Mouse (Mus musculus) embryo, embryonic 11.5 days (tissue): ENCODE data around the gene Ephx3.
"Not testable (repeated sequence)": the region's sequence is repeated elsewhere in the genome, so short reads cannot be mapped to it uniquely, and the experiment has no call there.

Experiments
- DNase-seq: peaks from one replicate; pipeline ENCODE4 v3.0.0-alpha.2; 2012; ENCODE audit warnings: low read depth, low spot score

Ephx3 gene

DNA sequence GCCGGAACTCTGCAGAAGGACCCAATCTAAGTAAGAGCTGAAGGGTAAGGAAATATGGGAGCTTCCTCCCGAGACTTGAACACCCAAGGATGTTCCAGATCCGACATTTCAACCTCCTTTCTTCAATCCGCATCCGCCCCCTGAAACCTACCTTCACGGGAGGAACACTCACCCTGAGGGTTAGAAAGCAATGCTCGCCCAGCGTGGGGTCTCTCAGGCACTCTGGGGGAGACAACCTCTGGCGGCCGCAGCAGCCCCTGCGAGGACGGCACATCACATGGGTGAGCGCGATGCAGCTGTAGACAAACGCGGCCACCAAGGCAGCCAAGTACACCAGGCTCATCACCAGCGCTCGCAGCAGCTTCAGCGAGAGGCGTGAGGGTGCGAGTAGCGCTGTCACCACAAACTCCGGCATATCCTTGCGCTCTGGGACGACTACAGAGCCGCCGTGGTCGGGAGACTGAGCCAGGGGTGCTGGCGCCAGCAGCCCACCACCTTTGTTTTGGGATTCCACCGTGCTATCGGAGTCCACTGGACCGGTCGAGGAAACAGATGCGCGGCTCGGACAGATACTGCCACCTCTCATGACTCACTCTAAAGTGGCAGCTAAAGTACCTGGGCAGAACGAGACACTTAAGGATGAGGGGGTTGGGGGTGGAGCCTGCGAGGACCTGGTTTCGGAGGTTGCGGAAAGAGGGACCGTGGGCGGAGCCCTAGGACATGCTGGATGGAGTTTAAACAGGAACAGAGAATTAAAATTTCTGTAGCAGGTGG, at the start of gene Ephx3:
TSS of gene Ephx3 (minus strand) at position 687 of the 774 bp plus-strand sequence.
- DNase-seq = no peak

DNA sequence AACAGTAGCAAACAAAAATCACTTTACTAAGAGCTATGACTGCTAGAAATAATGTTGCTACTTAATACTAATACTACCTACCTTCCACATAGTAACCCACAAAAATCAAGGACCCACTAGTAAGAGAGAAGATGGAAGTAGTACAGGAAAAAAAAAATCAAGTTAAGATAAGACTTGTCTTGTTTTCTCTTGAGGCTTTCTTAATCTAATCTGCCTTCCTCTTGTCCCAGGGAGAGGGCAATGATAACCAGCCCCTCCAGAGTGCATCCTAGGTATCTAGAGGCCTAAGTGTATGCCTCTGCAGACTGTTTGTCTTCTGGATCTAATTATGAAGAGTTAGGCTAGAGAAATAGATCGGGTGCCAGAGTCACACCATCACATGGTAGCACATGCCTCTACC, 49.2 kb upstream of the Ephx3 start:
- DNase-seq = no peak

DNA sequence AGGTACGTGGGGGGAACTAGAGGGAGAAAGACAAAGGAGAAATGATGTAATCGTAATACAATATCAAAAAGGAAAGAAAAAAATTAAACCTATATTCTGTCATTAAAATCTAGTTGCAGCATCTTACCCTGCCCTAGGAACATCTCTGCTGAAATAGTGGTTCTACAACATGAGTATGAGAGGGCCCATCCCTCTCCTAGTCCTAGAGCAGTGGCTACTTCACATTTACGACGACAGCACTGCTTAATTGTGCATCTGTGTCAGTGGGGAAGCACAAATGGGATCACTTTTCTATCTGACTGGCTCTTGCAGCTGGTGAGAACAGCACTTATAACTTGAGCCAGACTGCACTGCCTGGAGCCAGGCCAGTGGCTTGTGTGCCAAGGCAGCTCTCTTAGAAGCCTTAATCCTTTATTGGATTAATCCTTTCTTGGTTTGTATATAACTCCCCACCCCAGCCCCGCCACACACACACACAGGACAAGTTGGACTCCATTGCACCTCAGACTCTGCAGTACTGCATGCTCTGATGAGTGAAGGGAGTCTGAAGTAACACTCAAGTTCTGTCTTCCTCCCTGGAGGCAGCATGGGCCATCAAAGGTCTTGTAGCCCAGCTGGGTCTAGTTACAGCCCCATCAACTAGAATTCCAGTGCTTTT, 46.3 kb upstream of the Ephx3 start:
- DNase-seq = no peak

DNA sequence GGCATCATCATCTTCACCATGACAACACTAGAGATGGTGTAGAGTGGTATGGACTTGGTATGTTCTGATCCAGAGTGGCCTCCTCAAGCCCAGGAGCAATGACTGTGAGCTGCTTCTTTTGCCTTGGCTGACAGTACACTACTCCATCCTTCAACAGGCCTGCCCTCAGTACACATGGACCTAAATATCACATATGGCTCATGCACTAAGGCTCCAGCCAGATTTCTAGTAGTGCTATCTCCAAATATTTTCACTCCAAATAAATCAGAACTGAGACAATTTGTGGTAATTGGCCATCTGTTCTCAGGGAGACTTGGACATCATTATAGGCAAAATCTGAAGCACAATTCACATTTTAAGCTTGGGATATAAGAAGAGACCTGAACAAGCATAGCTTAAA, 43.8 kb upstream of the Ephx3 start:
- no peak for DNase-seq

DNA sequence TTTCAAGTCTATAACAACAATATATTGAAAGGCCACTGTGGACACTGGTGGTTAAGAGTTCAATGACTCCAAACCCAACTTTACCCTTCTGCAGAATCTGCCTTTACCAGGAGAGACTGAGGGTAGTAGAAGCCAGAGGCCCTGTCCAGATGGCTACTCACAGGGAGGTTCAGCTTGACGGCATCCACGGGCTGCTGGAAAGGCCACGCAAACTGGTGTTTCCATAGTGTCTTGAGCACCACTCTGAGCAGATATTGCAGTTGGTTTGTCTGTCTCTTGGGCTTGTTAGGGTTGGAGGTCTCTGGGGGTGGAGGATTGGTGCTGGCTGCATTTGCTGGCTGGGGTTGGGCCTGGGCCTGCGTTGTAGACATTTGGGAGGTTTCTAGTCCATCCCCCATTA, 39.9 kb upstream of the Ephx3 start:
- DNase-seq = no peak

DNA sequence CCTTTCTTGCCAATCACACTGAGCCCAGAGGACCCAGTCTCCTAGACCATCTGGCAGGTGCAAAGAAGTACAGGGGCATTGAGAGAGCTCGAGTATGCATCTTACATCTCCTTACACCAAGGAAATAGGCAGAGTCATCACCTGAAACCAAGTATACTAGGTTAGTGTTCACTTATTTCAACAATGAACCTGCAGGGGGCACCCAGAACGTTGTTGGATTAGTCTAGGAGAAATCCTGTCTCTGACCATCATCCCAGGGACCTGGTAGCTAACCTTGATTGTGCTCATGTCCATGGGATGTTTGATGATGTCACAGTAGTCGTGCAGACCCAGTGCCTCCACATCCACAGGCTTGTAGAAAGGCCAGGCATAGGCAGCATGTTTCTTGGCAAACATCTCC, 31.5 kb upstream of the Ephx3 start:
- DNase-seq = no peak

DNA sequence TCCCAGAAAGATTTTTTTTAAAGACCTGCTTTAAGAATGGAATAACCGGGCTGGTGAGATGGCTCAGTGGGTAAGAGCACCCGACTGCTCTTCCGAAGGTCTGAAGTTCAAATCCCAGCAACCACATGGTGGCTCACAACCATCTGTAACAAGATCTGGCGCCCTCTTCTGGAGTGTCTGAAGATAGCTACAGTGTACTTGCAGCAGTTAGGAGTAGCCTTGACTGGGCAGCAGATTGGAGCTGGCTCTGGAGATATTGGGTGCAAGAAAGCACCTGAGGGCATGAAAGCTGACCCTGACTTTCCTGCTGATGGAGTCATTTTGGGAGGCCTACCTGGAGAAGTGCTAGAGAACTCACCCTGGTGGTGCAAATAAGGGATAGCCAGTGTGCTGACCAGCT, 26.2 kb upstream of the Ephx3 start:
- not testable (repeated sequence) for DNase-seq

DNA sequence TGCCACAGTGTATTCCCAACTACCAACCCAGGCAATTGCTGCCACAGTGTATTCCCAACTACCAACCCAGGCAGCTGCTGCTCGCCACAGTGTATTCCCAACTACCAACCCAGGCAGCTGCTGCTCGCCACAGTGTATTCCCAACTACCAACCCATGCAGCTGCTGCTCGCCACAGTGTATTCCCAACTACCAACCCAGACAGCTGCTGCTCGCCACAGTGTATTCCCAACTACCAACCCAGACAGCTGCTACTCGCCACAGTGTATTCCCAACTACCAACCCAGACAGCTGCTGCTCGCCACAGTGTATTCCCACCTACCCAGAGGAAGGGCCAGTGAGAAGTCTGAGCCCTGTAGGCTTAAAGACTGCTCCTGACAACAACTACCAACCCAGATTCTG, 22.2 kb upstream of the Ephx3 start:
- DNase-seq = not testable (repeated sequence)

DNA sequence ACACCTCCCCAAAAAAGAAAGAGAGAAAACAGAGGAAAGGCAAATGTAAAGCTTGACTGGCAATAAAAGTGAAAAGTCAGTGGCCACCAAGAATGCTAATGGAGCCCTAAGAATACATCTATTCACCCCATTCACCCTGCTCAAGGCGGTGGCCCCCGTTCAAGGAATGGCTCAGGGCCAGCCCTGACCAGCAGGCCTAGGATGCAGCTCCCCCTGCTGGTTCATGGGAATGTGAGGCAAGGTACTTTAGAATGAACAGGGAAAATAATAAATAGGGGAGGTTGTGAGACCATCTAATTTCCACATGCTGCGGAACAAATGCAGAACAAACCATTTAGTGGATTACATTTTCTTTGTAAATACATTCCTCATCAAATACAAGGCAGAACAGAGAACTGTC, 20.4 kb upstream of the Ephx3 start:
- peak; percentile 45 for DNase-seq

DNA sequence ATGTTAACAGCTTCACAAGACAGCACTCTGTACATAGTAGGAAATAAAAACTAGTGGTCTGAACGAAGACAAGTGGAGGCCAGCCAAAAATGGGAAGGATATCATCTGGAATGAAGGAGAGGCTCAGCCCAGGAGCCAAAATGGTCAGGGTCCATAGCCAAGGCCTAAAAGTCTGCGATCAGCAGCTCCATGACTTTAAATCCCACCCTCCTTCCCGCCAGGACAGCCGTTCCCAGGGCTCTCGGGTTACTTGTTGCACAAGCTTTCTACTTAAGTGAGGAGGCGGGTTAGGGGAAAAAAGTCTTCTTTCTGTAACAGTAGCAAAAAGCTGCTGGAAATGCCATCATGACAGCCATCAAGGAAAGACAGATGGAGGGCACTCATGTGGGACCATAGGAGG, 19.8 kb upstream of the Ephx3 start:
- no peak for DNase-seq

DNA sequence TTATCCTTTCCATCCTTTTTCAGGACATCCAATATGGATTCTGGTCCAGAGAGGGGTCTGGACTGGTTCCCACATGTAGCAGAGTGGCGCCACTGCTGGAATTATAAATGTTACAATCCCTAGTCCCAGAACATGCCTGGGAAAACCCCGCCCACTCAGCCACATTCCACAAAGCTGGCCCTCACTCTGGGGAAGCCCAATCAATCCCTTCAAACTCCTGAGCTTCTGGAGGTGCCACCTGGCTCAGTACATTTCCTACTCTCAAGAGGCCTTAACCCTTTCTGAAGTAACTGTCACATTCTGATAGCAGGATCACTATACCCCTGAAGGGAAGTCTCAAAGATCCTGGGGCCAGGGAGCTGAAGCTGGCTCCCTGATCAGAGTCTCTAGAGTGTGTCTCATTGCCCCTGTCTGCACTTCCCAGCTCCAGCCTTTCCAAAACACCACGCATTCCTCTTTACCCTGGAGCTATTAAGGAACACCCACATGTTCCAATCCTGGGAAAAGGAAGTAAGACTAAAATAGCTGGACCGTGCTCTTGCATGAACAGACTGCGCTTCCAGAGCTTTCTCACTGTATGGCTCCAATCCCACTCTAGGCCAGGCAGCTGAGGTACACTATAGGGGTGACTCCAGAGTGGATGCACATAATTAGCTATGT, 18.4 kb upstream of the Ephx3 start:
- no peak for DNase-seq

DNA sequence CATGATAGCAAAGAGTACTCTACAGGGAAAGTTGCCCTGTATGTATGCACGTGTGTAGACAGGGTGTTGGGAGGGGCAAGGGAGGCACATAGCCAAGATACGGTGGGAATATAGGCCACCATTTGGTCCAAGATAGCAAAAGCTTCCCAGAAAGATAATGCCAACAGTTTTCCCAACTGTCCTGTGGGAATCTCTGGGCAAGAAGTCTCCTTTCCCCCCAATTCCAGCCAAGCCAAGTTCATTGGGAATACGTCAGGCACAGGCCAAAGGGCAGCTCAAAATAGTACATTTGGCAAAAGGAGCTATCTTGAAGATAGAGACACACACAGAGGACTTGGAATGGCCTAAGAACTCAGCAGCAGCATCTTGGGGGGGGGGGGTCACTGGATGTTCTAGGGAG, 16.0 kb upstream of the Ephx3 start:
- DNase-seq = no peak

DNA sequence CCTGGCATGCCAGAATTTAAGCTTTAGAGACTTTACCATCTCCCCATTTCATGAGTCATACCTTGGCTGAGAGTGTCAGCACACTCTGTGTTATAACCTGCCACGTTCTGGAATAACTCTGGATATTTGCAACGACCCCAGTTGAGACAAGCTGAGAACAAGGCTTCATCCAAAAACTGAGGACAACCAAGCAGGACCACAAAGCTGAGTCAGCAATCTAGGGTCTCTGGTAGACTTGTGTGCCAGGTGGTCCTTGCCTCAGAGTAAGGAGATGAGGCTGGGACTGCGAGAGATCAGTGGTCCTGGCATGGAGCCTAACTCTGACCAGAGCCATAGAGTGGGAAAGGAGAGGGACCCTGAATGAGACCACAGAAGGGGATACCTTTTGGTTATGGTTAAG, 13.6 kb upstream of the Ephx3 start:
- no peak for DNase-seq

DNA sequence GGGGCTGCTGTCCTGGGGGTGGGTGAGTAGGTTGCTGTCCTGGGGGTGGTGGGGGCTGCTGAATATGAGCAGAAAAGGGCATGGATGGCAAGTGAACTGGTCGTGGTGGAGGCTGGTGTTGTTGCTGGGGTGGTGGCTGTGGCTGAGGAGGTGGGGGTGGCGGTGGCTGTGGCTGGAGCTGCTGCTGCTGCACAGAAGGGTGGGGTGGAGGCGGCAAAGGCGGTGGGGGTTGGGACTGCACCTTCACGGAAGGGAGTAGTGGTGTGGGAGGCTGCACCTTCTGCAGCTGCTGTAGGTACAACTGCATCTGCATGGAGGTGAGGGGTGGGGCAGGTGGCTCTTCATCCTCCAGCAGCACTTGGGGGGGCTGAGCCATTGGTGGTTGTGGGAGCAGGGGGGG, 11.7 kb upstream of the Ephx3 start:
- no peak for DNase-seq

DNA sequence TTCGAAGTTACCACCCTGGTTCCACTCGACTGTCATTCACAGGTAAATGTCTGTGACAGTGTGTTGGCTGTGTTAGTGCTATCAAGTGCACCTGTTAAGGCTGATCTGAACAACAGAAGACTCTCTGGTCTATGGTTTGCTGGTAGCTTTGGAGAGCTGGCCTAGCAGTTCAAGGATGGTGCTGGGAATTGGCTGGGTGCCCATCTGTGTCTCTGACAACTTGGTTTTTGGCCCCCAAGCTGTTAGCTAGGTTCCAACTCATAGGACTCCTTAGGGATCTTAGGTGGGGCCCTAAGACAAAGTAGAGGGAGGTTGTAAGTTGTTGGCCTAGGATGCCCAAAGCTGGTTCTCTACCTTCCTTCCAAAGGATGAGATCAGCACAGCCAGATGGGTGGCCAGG, 10.4 kb upstream of the Ephx3 start:
- DNase-seq = no peak

DNA sequence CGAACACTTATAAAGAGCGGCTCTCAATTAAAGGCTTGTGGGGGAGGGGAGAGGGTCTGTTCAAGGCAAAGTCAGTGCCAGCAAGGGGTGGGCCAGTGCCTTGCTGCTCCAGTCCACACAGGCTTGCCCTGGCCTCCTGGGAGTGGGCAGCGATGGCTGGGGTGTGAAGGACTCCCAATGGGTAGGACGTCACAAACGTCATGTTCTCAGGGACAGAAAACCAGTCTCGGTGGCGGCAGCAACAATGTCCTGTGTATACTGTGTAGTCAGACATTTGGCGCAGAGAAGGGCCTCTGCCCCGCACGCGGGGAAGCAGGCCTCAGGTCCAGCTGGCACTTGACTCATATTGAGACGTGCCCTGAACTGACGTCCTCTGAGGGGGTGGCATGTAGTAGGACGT, 7.8 kb upstream of the Ephx3 start:
- no peak for DNase-seq

DNA sequence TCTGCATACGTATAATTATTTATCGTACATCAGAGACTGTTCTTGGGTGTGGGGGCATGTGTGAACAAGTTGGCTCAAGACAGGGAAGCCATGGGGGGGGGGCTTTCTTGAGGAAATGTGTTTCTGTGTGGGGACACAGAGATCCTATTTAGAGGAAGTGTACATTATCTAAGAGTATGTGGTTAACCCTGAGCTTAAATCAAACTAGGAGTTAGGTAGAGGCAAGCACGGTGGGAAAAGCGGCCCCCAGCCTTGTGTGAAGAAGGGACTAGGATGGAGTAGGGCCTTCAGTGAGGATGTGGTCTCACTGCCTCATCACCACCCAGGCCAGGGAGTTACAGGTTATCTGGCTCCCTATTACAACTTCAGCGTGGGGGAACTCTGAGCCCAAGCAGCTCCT, 6.4 kb upstream of the Ephx3 start:
- no peak for DNase-seq

DNA sequence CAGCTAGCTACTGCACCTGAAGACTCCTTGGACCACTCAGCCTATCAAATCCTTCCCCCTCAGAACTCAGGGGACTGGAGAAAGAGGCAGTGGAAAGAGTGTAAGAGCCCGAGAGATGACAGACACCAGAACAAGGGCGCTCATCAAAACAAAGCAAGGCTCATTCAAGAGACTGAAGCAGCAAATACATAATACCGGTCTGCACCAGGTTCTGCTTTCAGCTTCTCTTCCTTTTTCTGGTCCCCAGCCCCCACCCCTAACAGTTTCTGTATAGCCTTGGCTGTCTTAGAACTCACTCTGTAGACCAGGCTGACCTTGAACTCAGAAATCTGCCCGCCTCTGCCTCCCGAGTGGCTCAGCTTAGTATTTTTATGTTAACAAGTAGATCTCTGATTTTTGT, 3.7 kb upstream of the Ephx3 start:
- DNase-seq = no peak

DNA sequence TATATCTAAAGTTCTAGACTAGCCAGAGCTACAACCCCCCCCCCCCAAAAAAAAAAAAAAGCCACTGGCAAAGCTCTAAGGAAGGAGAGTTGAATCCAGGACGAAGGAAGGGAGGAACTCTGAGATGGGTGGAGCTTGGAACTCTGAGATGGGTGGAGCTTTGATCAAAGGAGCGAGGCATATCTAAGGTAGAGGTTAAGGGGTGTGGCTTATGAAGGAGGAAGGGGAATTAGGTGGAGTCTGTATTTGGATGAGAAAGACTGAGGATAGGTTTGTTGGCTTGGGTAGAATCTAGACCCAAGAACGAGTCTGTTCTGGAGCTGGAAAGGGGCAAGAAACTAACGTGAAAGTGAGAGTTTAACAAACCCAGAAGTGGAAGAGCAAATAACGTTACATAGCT, 501 bp upstream of the Ephx3 start:
- DNase-seq = no peak

DNA sequence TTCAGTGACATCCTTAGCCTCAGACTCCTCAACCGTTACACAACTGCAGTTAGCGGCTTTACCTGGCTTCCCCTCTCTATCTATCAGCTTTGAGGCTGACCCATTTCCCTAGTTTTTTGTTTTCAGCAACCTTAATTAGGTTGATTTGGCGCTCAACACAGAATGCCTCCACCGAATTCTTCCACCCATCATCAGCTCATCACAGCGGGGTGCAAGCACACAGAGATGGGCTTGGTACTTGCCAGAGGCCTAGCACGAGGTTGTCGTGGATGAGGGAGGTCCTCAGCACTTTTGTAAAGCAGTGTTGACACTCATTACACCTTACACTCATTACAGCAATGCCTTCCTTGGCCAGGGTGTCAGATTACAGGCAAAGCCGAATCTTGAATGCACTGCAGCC, 6.3 kb downstream of the Ephx3 start:
- DNase-seq = no peak

DNA sequence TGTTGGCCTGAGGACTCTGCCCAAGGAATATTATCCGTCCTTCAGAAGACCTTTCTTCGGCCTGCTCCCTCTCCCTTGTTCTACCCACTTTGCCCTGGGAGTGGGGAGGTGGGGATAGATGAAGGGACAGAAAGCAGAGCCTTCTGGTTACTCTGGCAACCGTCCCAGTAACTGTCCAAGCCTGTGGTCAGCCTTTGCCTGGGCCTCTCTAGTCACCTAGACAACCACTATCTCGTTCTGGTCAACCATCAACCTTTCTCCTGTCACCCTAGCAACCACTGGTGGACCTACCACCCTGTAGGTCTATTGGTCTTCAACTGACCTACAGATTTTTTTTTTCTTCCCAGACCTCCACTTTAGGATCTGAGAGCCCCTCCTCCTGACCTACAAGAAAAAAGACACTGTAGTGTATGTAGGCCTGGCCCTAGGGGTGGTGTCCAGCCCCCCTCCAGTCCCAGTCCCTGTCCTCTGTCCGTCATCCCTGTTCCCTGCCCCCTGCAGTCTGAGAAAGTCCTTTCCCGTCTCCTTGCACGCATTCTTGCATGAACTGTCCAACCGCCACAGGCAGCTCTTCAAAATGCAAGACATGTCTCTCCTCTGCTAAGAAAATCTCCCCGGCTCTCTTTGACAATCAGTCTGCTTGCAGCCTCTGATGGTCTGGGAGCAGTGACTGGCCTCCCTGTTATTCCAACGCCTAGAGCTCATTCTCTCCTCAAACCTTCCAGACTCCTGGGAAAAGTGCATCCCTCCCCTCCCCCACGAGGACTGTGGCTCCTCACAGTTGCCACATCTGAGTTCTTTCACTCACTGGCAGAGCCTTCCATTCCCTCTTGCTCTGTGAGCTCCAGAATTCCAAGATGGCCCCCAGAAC, 9.5 kb downstream of the Ephx3 start:
- no peak for DNase-seq

DNA sequence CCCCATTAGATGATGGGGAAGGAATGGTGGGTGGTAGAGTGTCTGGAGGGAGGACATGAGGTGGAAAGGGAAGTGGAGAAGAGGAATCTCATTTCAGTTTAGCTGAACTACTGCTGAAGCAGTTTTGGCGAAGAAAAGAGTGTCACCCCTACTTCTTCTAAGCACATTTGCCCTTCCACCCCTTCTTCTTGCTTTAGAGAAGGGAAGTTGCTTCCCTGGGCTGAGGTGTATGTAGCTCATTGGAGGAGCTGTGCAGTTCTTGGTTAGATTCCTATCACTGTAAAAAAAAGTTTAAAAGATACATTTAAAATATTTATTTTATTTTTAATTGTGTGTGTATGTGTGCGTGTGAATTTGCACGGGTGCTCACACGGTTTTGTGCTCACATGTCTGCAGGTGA, 12.4 kb downstream of the Ephx3 start:
- no peak for DNase-seq
